Mouse (Mus musculus) lung, postnatal 14 days (tissue): ENCODE data around the gene Erich4.

Experiments used
- DNase-seq: peaks from one replicate; pipeline ENCODE4 v3.0.0; 2021

The Erich4 gene

GRCm38 (mm10) chr7:25615706-25616011, at the start of gene Erich4:
Gene Erich4, minus strand, starts transcription at chr7:25615892.
- DNase-seq: no peak

DNA sequence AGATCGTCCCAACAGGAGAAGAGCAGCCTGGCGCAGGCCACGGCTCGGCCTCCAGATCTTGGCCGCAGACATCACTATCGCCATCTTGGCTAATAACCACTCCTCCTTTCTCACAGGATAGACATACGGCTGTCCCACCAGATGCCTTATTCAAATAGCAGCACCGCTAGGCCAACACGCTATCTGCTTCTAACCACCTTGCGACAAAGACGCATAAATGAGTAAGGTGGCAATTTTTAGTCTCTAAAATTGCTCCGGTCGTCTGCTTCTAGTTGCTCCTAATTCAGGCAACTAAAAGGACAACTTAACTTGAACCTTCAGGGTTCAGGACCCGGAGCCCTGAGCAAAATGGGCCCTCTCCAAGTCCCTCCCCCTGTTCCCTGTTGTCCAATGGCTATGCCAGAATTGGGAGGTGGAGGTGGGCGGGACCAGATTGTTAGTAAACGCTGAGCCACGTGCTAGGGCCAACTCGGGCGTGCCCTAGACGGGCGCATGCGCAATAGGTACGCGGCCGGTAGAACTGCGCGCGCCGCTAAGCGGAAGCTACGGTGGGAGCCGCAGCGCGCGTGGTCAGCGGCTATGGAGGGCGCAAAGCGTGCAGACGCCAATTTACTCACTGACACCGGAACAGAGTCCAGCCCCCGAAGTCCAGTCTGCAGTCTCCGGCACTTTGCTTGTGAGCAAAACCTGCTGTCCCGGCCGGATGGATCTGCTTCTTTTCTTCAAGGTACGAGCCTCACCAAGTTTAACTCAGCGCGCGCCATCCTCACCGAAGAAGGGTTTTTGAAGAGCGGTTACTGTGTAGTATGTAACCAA, 43.2 kb upstream of the Erich4 start, which contains the start of the genes Bckdha and Exosc5:
Bckdha (minus strand) TSS at position 325 of the 816 bp plus-strand sequence.
Exosc5 (plus strand) TSS at position 508 of the 816 bp plus-strand sequence.
- DNase-seq: peak; percentile 99

GRCm38 (mm10) chr7:25657785-25658184, 42.1 kb upstream of the Erich4 start:
- DNase-seq: no peak

DNA sequence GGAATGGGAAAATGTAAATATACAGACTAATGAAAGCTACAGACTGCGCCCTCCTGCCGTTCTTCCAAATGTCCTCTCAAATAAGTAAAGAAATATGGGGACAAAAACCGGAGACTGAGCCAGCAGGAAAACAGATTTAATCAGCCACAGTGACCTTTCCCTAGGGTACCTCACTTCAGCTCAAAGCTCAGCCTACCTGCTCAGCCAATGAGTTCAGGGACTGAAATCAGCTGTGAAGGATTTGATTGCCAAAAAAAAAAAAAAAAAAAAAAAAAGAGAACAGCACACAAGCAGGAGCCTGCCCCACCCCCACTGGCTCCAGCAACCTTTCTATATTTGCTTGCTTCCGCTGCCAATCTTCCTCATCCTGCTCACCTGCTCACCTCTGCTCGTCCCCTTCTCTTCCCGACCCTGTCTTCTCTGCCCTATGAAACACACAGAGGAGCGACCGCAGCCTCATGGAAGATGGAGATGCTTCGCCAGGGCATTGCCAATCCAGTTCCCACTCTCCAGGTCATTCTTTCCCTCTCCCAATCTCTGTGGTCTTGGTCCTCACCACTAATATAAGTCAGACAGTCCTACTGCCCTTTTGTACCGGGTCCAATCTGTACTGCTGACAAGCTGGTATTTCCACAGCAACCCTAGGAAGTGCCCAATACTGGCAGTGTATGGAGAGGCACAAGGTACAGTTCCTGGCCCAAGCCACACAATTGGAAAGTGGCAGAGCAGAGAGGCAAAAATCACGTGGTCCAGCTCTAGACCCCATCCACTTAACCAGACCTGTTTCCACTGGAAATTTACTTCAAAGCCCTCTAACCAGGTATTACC, 40.1 kb upstream of the Erich4 start:
- DNase-seq: no peak

DNA sequence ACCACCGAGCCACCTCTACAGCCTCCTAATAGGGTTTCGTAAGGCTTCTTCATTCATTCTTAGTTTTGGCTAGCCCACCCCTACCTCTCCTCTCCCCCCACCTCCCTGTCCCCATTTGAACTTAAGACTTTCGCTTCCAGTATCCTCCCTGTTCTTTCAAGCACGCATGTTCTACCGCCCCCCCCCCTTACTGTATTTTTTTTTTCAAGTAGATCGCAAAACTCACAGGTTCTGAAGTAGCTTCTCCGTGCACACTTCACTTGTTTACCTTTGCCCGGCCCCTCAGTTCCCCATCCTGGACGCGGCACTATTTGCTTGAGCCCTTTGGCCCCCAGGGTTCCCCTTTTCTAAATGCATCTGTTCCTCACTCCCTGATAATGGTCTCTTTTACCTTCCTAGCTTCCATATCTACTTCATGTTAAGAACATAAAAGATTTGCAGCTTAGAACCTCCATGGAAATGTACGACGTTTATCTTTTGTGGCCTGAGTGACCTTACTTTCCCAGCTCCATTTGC, 36.6 kb upstream of the Erich4 start:
- no peak for DNase-seq

GRCm38 (mm10) chr7:25651281-25651680, 35.6 kb upstream of the Erich4 start:
- no peak for DNase-seq

DNA sequence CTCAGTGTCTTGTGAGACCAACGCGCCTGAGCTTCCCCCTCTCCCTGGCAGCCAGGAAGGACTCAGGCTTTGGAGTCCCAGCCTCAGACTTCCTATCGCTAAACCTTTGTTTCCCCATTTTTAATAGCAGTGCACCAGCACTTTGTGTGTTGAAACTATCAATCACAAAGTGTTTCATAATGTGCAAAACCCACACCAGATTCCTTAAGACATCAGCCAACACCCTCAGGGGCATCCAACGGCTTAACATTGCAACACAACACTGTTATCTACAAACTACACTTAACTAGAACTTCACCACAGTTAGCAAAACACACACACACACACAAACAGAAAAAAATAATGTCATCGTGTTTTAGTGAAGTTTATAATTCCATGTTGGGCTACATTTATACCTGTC, 34.1 kb upstream of the Erich4 start:
- DNase-seq: no peak

GRCm38 (mm10) chr7:25647574-25648123, 32.0 kb upstream of the Erich4 start:
- DNase-seq: no peak

- no peak for DNase-seq
Observed at GRCm38 (mm10) chr7:25645074-25645473, 29.4 kb upstream of the Erich4 start.

- no peak for DNase-seq
Observed at GRCm38 (mm10) chr7:25644631-25645030, 28.9 kb upstream of the Erich4 start.

DNA sequence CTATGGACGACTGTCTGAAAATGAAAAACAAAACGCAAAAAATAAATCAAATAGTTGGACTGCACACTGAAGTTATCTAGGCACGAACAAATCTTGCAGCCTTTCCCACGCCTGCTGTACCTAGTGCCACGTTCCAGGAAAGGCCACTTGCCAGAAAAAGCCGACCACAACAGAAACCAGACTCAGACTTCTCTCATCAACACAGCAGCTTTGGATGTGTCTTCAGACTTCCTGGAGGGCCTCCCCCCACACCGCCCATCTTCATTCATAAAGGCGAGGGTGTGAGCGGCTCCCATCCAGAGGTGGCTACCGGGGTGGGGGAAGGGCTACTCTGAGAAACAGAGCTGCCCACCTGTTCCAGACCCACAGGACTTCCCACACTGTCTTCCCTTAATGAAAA, 28.4 kb upstream of the Erich4 start:
- DNase-seq: no peak

GRCm38 (mm10) chr7:25639754-25640153, 24.1 kb upstream of the Erich4 start:
- no peak for DNase-seq

GRCm38 (mm10) chr7:25637099-25637498, 21.4 kb upstream of the Erich4 start:
- DNase-seq: no peak

- no peak for DNase-seq
Observed at GRCm38 (mm10) chr7:25636373-25636772, 20.7 kb upstream of the Erich4 start.

DNA sequence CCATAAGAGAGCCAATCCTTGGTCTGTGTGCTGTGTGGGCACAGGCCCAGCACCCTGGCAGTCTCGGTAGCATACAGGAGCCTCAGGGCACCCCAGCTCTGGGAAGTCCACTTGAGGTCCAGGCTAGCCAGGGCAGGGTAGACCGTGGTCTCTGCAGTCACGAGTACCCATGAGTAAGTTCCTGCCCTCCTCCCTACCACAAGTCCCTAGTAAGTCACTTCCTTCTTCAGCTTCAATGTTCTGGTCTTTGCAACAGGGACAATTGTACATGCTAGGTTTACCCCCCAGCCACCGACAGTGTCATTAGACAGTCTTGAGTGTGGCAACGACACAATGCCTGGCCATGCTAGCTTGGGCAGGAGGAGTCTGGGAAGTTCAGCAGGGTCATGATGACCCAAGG, 17.0 kb upstream of the Erich4 start:
- no peak for DNase-seq

GRCm38 (mm10) chr7:25628323-25628620, 12.6 kb upstream of the Erich4 start:
- no peak for DNase-seq

- peak; percentile 80 for DNase-seq
Observed at GRCm38 (mm10) chr7:25627431-25628322, 12.0 kb upstream of the Erich4 start.

- peak; percentile 50 for DNase-seq
Observed at GRCm38 (mm10) chr7:25626509-25627430, 11.1 kb upstream of the Erich4 start, which contains the start of gene B3gnt8. Gene B3gnt8, plus strand, starts transcription at chr7:25626654.

- peak; percentile 46 for DNase-seq
Observed at GRCm38 (mm10) chr7:25625594-25626250, 10.0 kb upstream of the Erich4 start.

- DNase-seq: peak; percentile 30
Observed at GRCm38 (mm10) chr7:25624851-25625250, 9.2 kb upstream of the Erich4 start.

- DNase-seq: no peak
Observed at GRCm38 (mm10) chr7:25623857-25624370, 8.2 kb upstream of the Erich4 start.
